Mouse (Mus musculus) 416B (cell line): ENCODE data around the gene Ptpn9.
"Not testable (repeated sequence)": the region's sequence is repeated elsewhere in the genome, so short reads cannot be mapped to it uniquely, and the experiment has no call there.

Experiments used
- DNase-seq: peaks from one replicate; pipeline ENCODE4 v3.0.0; 2011; ENCODE audit warnings: low read depth

Ptpn9 gene

DNA sequence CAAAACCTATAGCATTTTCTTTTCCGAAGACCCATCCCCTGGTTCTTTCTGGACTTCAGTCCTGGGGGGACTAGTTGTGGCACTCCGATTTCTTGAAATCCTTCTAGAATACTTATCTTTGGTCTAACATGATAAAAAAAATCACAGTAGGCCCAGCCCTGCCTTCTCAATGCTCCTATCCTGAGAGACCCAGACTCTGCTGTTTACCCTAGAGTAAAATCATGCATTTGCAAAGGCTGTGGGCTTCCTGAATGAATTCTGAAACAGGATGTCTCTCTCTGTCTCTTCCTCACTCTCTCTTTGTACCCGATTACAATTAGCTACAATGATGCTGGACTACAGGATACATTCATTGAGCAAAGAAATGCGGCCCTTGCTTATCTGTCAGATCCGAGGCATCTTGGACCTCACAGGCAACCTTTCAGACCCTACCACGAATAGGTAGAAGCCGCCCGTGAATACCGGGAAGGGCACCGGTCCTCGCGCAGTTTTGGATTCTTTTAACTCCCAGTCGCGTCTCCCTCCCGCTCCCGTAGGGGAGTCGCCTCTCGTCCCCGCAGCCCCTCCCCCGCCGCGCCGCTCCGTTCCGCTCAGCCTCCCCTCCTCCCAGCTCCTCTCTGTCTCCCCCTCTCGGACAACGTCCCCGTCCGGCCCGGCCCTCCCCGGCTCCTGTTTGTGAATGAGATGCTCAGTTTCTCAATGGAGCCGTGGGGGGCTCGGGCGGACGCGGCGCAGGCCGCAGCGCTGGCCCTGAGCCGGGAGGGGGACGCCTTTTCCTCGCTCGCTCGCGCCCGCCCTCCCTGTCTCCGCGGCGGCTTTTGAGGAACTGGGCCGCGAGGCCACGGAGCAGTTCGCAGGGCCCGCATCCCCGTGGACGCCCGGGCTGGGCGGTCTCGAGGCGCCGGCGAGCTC lies at the start of gene Ptpn9:
Gene Ptpn9, plus strand, starts transcription at position 638 of the 912 bp plus-strand sequence.
- DNase-seq: peak; percentile 86

DNA sequence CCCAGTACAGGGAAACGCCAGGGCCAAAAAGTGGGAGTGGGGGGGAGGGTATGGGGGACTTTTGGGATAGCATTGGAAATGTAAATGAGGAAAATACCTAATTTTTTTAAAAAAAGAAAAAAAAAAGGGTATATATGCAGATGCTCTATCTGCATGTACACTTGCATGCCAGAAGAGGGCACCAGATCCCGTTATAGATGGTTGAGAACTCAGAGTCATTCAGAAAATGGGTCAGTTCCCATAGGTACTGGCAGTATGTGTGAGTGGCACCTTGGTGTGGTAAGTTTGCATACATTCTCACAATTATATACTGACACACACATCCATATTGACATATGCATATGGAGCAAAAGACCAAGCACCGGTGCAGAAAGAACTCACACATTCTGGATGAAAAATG lies 47.2 kb upstream of the Ptpn9 start:
- DNase-seq: peak; percentile 74

DNA sequence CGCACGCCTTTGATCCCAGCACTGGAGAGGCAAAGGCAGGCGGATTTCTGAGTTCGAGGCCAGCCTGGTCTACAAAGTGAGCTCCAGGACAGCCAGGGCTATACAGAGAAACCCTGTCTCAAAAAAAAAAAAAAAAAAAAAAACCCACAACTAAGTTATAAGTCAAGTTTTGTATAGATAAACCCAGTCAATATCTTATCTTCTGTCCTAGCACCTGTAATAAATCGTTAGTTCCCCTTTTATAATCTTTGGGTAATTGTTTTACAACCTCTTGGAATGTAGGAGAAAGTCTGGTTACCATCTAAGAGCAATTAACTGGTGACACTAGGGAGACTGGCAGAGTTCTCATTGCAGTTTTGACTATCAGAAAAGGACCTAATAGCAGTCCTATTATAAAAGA lies 46.0 kb upstream of the Ptpn9 start:
- DNase-seq: not testable (repeated sequence)

- DNase-seq: peak; percentile 47
Observed at GRCm38 (mm10) chr9:56949767-56950166, 45.0 kb upstream of the Ptpn9 start.

DNA sequence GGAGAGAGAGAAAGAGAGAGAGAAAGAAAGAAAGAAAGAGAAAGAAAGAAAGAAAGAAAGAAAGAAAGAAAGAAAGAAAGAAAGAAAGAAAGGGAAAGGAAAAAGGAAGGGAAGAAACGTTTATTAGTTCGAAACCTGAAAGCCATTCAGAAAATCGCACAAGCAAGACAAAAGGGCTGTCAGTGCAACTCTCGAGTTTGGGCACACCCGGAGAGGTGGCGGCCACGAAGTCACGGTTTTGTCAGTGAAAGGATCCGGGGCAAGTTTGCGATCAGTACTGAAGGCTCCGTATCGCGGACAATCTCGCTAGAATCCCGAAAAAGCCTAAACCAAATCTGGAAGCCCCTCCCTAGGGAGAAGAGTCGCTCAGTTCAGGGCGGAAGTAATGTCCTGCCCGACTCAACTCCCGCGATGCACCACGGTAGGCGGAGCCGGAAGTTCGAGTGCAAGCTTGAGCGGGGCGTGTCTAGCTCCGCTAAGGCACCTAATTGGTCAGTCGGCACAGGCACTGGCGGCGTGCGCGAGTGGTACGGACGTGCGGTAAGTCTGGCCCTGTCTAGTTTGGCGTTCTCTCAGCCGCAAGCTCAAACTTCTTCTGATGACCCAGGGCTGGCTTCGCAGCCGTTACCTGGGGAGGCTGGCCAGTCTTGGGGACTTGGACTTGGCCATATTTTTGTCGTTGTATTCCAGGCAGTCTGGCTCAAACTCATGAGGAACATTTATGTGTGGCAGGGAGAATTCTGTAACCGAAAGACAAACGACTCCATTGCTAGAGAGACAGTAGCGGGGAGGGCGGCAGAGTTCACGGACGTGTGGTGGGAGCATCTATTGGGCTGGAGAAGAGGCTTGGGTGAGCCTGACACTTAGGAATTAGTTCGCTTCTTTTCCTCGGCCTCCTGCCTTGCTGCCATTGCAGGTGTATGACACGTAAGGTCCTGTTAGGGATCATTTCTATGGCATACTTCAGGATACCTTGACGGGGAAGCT lies 44.0 kb upstream of the Ptpn9 start, which contains the start of gene Snupn:
Gene Snupn, plus strand, starts transcription at position 465 of the 987 bp plus-strand sequence.
- DNase-seq: peak; percentile 99

DNA sequence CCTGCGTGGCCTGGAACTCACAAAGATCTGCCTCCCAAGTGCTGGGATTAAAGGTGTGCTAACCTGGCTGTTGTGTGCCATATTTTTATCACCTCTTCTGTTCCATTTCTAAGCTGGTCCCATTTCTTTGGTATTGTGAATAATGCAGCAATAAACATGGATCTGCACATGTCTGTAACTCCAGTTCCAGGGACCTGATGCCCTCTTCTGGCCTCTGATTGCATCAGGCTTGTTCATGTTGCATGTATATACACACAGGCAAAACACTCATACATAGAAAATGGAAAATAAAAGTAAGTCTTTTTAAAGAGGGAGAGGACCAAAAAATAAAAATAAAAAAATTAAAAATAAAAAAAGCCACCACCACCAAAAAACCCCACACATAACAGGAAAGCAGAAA lies 41.2 kb upstream of the Ptpn9 start:
- peak; percentile 55 for DNase-seq

DNA sequence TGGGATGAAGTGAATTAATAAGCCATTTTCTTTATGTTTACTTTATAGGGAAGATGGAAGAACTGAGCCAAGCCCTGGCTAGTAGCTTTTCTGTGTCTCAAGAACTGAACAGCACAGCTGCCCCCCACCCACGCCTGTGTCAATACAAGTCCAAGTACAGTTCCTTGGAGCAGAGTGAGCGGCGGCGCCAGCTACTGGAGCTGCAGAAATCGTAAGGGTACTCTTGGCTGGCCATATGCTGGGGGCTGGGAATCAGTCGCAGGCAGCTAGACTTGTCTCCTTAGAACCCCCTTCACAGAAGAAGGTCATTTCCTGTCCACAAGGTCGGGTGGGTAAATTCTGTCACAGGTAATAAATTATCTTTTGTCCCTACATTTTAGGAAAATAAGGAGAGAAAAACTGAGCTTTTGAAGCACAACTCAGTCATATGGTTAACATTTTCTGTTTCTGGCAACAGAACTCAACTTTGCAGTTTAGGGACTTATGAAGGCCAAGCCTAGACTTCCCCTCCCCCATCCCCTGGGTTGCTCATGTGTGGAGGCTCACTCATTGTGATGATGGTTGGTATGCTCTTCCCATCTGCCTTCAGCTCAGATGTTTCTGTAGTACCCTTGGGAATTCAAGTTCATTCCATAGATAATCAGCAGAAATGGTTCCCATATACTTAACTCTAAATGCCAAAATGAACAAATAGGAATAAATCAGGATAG lies 37.6 kb upstream of the Ptpn9 start:
- no peak for DNase-seq

DNA sequence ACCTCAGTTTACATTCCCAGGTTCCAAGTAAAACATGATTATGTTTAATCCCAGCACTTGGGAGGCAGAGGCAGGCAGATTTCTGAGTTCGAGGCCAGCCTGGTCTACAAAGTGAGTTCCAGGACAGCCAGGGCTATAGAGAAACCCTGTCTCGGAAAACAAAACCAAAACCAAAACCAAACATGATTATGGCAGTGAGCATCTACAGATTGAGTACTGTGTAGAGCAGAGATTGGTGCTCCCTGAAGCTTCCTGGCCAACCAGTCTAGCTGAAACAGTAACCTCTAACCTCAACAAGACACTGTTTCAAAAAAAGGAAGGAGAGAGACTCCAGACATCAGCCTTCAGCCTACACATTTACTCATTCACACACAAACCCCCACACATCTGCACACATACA lies 36.0 kb upstream of the Ptpn9 start:
- DNase-seq: no peak

DNA sequence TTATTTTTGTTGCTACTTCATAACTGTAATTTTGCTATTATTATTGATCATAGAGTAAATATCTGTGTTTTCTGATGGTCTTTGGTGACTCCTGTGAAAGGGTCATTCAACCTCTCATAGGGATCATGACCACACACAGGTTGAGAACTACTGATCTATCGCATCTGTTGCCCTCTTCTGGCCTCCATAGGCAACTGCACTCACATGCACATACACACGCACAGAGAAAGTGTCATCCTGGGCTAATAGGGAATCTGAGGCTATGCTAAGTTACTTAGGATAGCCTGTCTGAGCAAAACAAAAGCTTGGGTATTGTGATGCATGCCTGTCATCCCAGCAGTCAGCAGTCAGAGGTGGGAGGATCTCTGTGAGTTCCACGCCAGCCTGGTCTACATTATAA lies 33.1 kb upstream of the Ptpn9 start:
- DNase-seq: no peak

GRCm38 (mm10) chr9:56970158-56970557 lies 24.6 kb upstream of the Ptpn9 start:
- no peak for DNase-seq

DNA sequence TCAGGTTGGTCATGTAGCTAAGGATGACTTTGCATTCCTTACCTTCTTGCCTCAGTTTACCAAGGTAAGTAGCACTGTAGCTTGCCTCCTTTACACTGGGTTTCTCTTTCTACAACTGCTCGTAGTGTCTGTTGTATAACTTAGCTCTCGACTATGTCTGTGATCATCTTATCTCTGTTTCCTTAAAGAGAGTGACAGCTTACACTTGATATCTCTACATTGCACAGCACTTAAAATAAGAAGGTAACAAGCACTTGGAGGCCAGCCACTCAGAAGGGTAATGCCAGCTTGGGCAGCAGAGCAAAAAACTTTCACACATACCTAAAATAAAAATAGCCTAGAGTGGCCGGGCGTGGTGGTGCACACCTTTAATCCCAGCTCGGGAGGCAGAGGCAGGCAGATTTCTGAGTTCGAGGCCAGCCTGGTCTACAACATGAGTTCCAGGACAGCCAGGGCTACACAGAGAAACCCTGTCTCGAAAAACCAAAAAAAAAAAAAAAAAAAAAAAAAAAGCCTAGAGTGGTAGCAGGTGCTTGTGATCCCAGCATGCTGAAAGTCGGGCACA lies 20.7 kb upstream of the Ptpn9 start:
- DNase-seq: no peak

DNA sequence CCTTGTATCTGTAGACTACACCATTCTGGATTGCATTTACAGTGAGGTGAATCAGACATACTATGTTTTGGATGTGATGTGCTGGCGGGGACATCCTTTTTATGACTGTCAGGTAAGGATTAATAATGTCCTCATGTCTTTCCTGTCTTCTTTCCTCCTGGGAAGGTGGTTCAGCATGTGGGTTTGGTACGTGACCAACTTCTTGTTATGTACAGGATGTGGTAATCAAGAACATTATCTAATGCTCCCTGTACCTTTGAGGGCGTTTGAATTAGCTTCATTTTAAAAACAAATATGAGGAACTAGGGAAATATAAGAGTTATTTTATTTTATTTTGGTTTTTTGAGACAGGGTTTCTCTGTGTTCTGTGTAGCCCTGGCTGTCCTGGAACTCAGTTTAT lies 19.5 kb upstream of the Ptpn9 start:
- DNase-seq: peak; percentile 50

- DNase-seq: no peak
Observed at GRCm38 (mm10) chr9:56980186-56980585, 14.5 kb upstream of the Ptpn9 start.

GRCm38 (mm10) chr9:56981502-56981901 lies 13.2 kb upstream of the Ptpn9 start:
- DNase-seq: no peak

DNA sequence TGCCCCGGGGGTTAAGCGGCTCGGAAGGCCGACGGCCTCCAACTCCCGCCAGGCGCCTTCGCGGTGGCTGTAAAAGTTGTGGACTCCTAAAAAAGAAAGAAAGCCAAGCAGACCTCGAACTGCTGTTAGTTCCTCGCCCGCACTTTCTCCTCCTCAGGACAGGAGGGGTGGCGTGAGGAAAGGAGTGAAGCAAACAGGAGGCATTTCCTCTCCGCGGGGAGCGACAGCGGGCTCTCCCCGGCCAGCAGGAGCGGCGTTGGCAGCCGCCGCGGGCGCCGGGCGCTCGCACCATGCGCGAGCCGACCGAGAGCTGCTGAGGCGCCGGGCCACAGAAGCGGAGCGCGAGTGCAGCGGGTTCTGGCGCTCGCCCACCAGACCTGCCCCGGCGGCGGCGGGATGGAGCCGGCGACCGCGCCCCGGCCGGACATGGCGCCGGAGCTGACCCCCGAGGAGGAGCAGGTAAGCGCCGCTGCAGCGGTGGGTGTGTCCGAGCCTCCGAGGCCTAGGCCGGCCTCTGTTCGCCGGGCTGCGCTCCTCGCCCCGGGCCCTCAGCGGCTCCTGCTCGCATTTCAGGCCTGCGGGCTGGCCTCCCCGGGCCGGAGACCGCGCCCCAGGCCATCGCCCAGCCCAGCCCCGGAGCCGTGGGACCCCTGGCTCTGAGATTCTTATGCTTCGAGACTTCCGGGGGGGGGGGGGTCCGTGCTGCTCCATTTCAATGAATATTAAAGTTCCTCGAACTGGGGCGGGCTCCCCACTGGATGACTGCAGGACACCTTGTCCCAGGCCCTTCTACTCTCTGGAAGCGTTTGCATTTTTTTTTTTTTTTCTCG lies 690 bp downstream of the Ptpn9 start:
- DNase-seq: peak; percentile 54

GRCm38 (mm10) chr9:56996028-56996346 lies 1.3 kb downstream of the Ptpn9 start:
- peak; percentile 49 for DNase-seq

DNA sequence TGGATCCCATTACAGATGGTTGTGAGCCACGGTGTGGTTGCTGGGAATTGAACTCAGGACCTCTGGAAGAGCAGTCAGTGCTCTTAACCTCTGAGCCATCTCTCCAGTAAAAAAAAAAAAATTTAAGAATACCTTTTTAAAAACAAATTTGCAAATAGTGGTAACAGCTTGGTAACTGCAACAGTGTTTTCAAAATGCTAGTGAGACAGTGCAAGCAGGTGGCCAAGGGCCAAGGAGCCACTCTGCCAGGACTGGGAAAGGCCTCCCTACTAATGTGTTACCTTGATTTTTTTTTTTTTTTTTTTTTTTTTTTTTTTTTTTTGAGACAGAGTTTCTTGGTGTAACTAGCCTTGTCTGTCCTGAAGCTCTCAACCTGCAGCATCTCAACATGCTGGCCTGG lies 2.5 kb downstream of the Ptpn9 start:
- DNase-seq: not testable (repeated sequence)

DNA sequence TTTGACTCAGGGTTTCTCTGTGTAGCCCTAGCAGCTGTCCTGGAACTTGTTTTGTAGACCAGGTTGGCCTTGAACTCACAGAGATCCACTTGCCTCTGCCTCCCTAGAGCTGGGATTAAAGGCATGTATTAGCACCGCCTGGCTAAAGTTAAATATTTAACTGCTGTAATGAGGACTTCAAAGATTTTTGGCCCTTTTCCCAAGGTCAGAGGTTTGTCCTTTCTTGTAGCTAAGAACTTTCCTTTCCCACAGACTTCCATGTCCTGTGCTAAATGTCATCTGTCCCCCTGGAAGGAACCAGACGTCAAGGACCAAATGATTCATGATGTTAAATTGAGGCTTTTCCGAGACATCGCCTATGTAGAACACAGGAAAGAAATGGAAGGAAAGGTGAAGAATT lies 8.3 kb downstream of the Ptpn9 start:
- peak; percentile 17 for DNase-seq

DNA sequence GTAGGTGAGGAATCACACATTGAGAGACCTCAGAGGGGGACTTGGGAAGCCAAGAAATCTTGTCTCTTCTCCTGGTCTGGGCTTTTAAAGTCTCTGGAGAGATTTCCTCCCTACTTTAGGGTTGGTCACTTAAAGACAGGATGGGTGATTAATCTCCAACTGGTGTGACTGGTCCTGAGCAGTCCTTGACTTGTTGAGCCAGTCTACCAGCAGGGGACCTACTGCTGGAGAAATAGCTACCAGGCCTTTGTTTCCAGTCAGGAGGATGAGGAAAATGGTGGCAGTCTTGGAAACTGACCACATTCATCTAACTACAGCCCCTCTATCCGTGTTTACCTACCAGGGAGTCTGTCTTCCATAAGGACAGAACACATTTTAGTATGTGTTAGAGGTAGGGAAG lies 17.7 kb downstream of the Ptpn9 start:
- DNase-seq: peak; percentile 17

GRCm38 (mm10) chr9:57012895-57013294 lies 18.2 kb downstream of the Ptpn9 start:
- no peak for DNase-seq

DNA sequence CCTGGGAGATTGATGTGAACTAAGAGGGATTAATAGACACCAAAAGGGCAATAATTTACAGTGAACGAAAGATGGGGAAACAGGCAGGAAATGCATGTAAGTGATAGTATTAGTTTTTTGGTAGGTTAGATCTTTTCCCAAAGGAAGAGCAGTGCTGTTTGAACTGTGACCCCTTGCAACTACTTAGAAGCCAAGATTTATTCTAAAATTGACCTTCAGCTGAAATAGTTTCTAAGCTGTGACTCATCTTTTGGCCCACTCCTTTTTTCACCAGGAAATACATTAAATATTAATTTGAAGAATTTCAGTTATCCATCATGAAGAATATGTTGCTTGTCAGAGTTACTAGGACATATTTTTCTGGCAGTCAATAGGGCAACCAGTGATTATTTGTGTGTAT lies 19.0 kb downstream of the Ptpn9 start:
- no peak for DNase-seq
